Mouse (Mus musculus): ENCODE data around the gene Gm14401. TPM values are rescaled to one million over a fixed set of nuclear protein-coding genes. Genes with fewer than 3 reads are reported as not detected.
"Not testable (repeated sequence)": the region's sequence is repeated elsewhere in the genome, so short reads cannot be mapped to it uniquely, and the experiment has no call there.

The Gm14401 gene
- polyA plus RNA-seq (2014; fragmentation: Nextera tagmentation; extraction: Ambion mirVana), result 0.22 TPM in 1 of 2 replicates, not detected in the other

GRCm38 (mm10) chr2:177073432-177074423, at the start of gene Gm14401:
TSS of gene Gm14401 (plus strand) at chr2:177074320.
- H3K27me3 ChIP-seq (ENCODE audit: control insufficient read depth, insufficient read depth, low read length); H3K27ac ChIP-seq (ENCODE audit: low read depth, low read length); H3K4me1 ChIP-seq (ENCODE audit: control insufficient read depth, insufficient read depth, low read length); H3K9ac ChIP-seq (replicated peaks; ENCODE audit: low read depth, low read length); ATAC-seq (ENCODE audit: low read depth); H3K4me2 ChIP-seq (ENCODE audit: low read depth, low read length); H3K9me3 ChIP-seq (ENCODE audit: control insufficient read depth, low read length); H3K36me3 ChIP-seq (ENCODE audit: control insufficient read depth, insufficient read depth, low read length); H3K4me3 ChIP-seq (ENCODE audit: low read depth, low read length): not testable (repeated sequence)
- 73% methylated on average over 7 of the region's 7 CpGs for WGBS

GRCm38 (mm10) chr2:177072807-177073206, 1.3 kb upstream of the Gm14401 start:
- H3K9me3 ChIP-seq (ENCODE audit: control insufficient read depth, low read length); ATAC-seq (ENCODE audit: low read depth); H3K4me1 ChIP-seq (ENCODE audit: control insufficient read depth, insufficient read depth, low read length); H3K27me3 ChIP-seq (ENCODE audit: control insufficient read depth, insufficient read depth, low read length); H3K4me2 ChIP-seq (ENCODE audit: low read depth, low read length); H3K9ac ChIP-seq (replicated peaks; ENCODE audit: low read depth, low read length); H3K27ac ChIP-seq (ENCODE audit: low read depth, low read length); H3K36me3 ChIP-seq (ENCODE audit: control insufficient read depth, insufficient read depth, low read length); H3K4me3 ChIP-seq (ENCODE audit: low read depth, low read length): not testable (repeated sequence)
- WGBS, result 81% methylated on average over 1 of the region's 1 CpGs

- H3K27ac ChIP-seq (ENCODE audit: low read depth, low read length); ATAC-seq (ENCODE audit: low read depth); H3K9ac ChIP-seq (replicated peaks; ENCODE audit: low read depth, low read length); H3K4me3 ChIP-seq (ENCODE audit: low read depth, low read length); H3K27me3 ChIP-seq (ENCODE audit: control insufficient read depth, insufficient read depth, low read length); H3K36me3 ChIP-seq (ENCODE audit: control insufficient read depth, insufficient read depth, low read length); H3K4me2 ChIP-seq (ENCODE audit: low read depth, low read length); H3K9me3 ChIP-seq (ENCODE audit: control insufficient read depth, low read length); H3K4me1 ChIP-seq (ENCODE audit: control insufficient read depth, insufficient read depth, low read length): not testable (repeated sequence)
Observed at GRCm38 (mm10) chr2:177075015-177075414, 895 bp downstream of the Gm14401 start.

GRCm38 (mm10) chr2:177079866-177080265, 5.7 kb downstream of the Gm14401 start:
- H3K9ac ChIP-seq (replicated peaks; ENCODE audit: low read depth, low read length); H3K27me3 ChIP-seq (ENCODE audit: control insufficient read depth, insufficient read depth, low read length): not testable (repeated sequence)
- 92% methylated on average over 1 of the region's 1 CpGs for WGBS

GRCm38 (mm10) chr2:177109086-177109485, 35.0 kb downstream of the Gm14401 start:
- not testable (repeated sequence) for H3K4me2 ChIP-seq (ENCODE audit: low read depth, low read length); H3K36me3 ChIP-seq (ENCODE audit: control insufficient read depth, insufficient read depth, low read length); H3K4me1 ChIP-seq (ENCODE audit: control insufficient read depth, insufficient read depth, low read length); H3K27ac ChIP-seq (ENCODE audit: low read depth, low read length); H3K4me3 ChIP-seq (ENCODE audit: low read depth, low read length); H3K9ac ChIP-seq (replicated peaks; ENCODE audit: low read depth, low read length); H3K27me3 ChIP-seq (ENCODE audit: control insufficient read depth, insufficient read depth, low read length); H3K9me3 ChIP-seq (ENCODE audit: control insufficient read depth, low read length); ATAC-seq (ENCODE audit: low read depth)
- 87% methylated on average over 5 of the region's 5 CpGs for WGBS

More at GRCm38 (mm10) chr2:177079866-177080265, 5.7 kb downstream of the Gm14401 start:
- not testable (repeated sequence) for H3K4me2 ChIP-seq (ENCODE audit: low read depth, low read length); H3K36me3 ChIP-seq (ENCODE audit: control insufficient read depth, insufficient read depth, low read length); H3K9me3 ChIP-seq (ENCODE audit: control insufficient read depth, low read length); ATAC-seq (ENCODE audit: low read depth); H3K4me1 ChIP-seq (ENCODE audit: control insufficient read depth, insufficient read depth, low read length); H3K4me3 ChIP-seq (ENCODE audit: low read depth, low read length); H3K27ac ChIP-seq (ENCODE audit: low read depth, low read length)

GRCm38 (mm10) chr2:177129097-177129496, 55.0 kb downstream of the Gm14401 start:
- 38% methylated on average over 1 of the region's 1 CpGs for WGBS

More at GRCm38 (mm10) chr2:177129097-177129496, 55.0 kb downstream of the Gm14401 start:
- not testable (repeated sequence) for H3K27ac ChIP-seq (ENCODE audit: low read depth, low read length); ATAC-seq (ENCODE audit: low read depth); H3K27me3 ChIP-seq (ENCODE audit: control insufficient read depth, insufficient read depth, low read length); H3K4me2 ChIP-seq (ENCODE audit: low read depth, low read length); H3K36me3 ChIP-seq (ENCODE audit: control insufficient read depth, insufficient read depth, low read length); H3K4me1 ChIP-seq (ENCODE audit: control insufficient read depth, insufficient read depth, low read length); H3K4me3 ChIP-seq (ENCODE audit: low read depth, low read length); H3K9ac ChIP-seq (replicated peaks; ENCODE audit: low read depth, low read length); H3K9me3 ChIP-seq (ENCODE audit: control insufficient read depth, low read length)

Other genes with a start within 250 kb of the Gm14401 start
- gene Gm14408, start 243.2 kb upstream of the Gm14401 start, polyA plus RNA-seq (2014; fragmentation: Nextera tagmentation; extraction: Ambion mirVana), result not detected in 2 replicates
- 9.7 and 13.3 TPM in 2 replicates for gene Gm14296, start 146.5 kb upstream of the Gm14401 start, polyA plus RNA-seq (2014; fragmentation: Nextera tagmentation; extraction: Ambion mirVana)
- 6.0 and 7.4 TPM in 2 replicates for gene Gm14419, start 73.4 kb upstream of the Gm14401 start, polyA plus RNA-seq (2014; fragmentation: Nextera tagmentation; extraction: Ambion mirVana)
- 48.0 and 48.3 TPM in 2 replicates for gene Gm14410, start 132.1 kb downstream of the Gm14401 start, polyA plus RNA-seq (2014; fragmentation: Nextera tagmentation; extraction: Ambion mirVana)
- not detected in 2 replicates for gene Gm14409, start 192.7 kb downstream of the Gm14401 start, polyA plus RNA-seq (2014; fragmentation: Nextera tagmentation; extraction: Ambion mirVana)
- gene Gm14412, start 250.0 kb downstream of the Gm14401 start, polyA plus RNA-seq (2014; fragmentation: Nextera tagmentation; extraction: Ambion mirVana), result 0.17 and 0.60 TPM in 2 replicates